Mouse (Mus musculus): ENCODE measurements around the gene Pdk2. TPM values are rescaled to one million over a fixed set of nuclear protein-coding genes. Genes with fewer than 3 reads are reported as not detected.

Pdk2 gene
- polyA plus RNA-seq, 1 experiment from 2014 or later: 16.2 TPM

DNA sequence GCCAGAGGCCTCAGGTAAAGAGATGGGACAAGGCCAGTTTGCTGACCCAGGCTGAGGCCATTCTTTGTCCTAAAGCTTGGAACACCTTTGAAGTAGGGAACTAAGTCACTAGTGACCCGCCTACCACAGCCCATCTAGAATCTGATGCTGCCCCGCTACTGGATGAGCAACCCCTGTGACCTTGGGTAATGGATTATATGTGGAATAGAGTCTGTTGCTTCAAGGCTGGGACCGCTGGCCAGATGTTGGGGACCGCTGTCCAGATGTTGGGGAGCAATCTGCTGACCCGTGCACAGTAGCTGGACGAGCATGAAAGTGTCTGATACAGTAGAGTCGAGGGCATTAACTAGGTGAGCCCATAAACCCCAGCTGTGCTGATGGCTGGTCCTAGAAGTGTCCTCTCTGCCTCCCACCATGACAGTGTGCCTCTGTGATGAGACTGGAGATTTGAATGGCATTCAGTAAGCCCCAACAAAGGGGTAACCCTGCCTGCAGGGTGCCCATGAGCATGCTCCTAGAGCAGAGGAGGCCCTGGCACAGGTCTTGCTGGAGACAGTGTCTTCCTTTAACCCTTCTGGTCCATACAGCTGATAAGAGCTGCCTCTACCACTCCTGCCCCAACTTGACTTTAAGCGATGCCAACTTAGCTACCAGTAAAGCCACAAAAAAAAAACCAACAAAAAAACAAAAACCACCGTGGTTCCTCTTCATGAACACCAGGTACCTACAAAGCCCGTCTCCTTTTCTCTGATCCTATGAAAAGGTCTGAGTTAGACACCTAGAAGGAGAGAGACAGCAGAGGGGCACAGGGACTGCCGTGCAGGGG lies 46.0 kb downstream of the Pdk2 start:
- ATAC-seq (no peak), DNase-seq (no peak)
- Histone ChIP-seq H3K9ac (replicated peaks) (peak overlapping the region; percentile 93), H3K4me3 (ENCODE audit: low read depth, low read length) (peak overlapping the region; percentile 89), H3K27ac (ENCODE audit: low read depth) (peak overlapping the region; percentile 39; the same call in 1 of the 2 replicates), H3K9me3 (ENCODE audit: low read length) (no peaks in the 10 kb centered on the region), H3K36me3 (replicated peaks; ENCODE audit: insufficient read depth, low read length) (peaks cover 29% of the 10 kb centered on the region), H3K4me2 (ENCODE audit: low read depth, low read length) (peak overlapping the region; percentile 88), H3K4me1 (ENCODE audit: insufficient read depth) (peaks cover 71% of the 10 kb centered on the region), H3K27me3 (ENCODE audit: insufficient read depth, low read length) (no peaks in the 10 kb centered on the region)
- TF ChIP-seq EP300 (IDR thresholded peaks at IDR 0.05; ENCODE audit: low read depth): no peak
- no peak for TF ChIP-seq CTCF (IDR thresholded peaks at IDR 0.05; ENCODE audit: low read depth)
- WGBS (ENCODE audit: insufficient replicate concordance): 54% methylated on average over 11 of the region's 11 CpGs

DNA sequence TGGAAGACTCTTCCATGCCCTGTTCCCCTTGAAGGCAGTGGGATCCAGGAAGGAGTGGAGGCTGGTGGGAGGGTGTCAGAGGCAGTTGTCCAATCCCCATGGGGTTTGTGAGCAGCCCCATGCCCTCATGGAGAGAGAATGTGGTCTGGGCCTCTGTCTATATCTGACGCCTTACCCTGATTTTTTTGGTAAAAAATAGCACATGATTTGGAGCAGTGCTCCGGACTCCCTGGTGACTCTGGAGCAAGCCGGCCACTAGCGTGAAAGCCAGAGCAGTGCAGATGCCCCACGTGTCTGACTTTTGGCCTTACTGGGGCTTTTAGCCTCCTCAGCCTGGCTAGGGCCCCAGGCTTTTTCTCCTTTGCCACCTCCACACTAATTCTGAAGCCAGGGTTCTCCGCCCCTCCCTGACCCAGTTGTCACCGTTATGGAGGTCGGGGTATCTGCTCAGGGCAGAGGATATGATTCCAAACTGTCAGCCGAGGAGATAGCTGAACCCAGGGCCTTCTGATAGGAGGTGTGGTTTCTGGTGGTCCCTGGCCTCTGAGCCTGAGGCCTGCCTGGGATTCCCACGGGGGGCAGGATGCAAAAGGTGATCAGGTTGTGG lies 46.8 kb downstream of the Pdk2 start:
- no peaks in the 10 kb centered on the region for H3K9me3 ChIP-seq (ENCODE audit: low read length)
- H3K4me2 ChIP-seq (ENCODE audit: low read depth, low read length): peak overlapping the region; percentile 88
- H3K4me3 ChIP-seq (ENCODE audit: low read depth, low read length): peak overlapping the region; percentile 89
- WGBS (ENCODE audit: insufficient replicate concordance): 42% methylated on average over 10 of the region's 10 CpGs
- no peak for ATAC-seq
- peak overlapping the region; percentile 52 for H3K27ac ChIP-seq (ENCODE audit: low read depth)
- no peaks in the 10 kb centered on the region for H3K27me3 ChIP-seq (ENCODE audit: insufficient read depth, low read length)
- TF ChIP-seq CTCF (IDR thresholded peaks at IDR 0.05; ENCODE audit: low read depth): no peak
- TF ChIP-seq EP300 (IDR thresholded peaks at IDR 0.05; ENCODE audit: low read depth): peak; percentile 32; the same call in 1 of the 2 replicates
- peaks cover 20% of the 10 kb centered on the region for H3K36me3 ChIP-seq (replicated peaks; ENCODE audit: insufficient read depth, low read length)
- H3K9ac ChIP-seq (replicated peaks): peak overlapping the region; percentile 93
- peaks cover 74% of the 10 kb centered on the region for H3K4me1 ChIP-seq (ENCODE audit: insufficient read depth)
- no peak for DNase-seq

DNA sequence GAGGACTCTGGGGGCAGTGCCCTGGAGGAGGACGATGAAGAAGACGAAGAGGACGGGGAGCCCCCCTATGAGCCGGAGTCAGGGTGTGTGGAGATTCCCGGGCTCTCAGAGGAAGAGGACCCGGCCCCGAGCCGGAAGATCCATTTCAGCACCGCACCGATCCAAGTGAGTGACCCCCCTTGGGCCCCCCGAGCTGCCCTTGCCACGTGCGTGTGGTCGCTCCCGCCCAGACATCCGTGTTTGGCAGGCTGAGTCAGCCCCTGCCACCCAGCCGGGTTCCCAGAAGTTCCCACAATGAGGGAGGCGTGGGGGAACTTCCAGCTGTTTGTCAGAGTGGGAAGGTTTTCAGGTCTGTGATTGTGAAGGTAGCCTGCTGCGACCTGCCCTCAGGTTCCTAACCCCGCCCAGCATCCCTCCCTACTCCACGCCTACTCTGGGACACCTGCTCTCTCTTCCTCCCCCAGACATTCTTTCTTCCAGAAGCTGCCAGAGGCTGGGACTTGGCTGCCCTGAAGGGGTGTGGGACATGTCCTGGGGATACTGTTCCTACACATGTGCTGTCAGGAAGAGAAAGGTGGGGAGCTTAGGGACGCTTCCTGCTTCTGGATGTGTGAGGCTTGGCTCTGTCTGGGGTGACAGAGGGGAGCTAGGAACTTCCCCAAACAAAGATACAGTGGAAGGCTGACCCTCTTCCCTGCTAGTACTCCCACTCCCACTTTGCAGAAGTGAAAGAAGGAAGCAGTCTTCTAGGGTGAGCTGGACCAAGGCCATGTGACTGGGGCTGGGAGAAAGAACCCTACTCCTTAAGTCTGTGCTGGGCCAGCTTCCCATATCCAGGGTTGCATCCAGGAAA lies 48.2 kb downstream of the Pdk2 start:
- 4% methylated on average over 22 of the region's 22 CpGs for WGBS (ENCODE audit: insufficient replicate concordance)
- H3K9me3 ChIP-seq (ENCODE audit: low read length): no peaks in the 10 kb centered on the region
- H3K36me3 ChIP-seq (replicated peaks; ENCODE audit: insufficient read depth, low read length): peaks cover 16% of the 10 kb centered on the region; the same call in 1 of the 2 replicates
- DNase-seq (peak; percentile 63), ATAC-seq (no peak)
- H3K4me1 ChIP-seq (ENCODE audit: insufficient read depth): peaks cover 74% of the 10 kb centered on the region
- H3K9ac ChIP-seq (replicated peaks): peak overlapping the region; percentile 93
- TF ChIP-seq CTCF (IDR thresholded peaks at IDR 0.05; ENCODE audit: low read depth) (no peak), EP300 (IDR thresholded peaks at IDR 0.05; ENCODE audit: low read depth) (no peak)
- H3K4me3 ChIP-seq (ENCODE audit: low read depth, low read length): peak overlapping the region; percentile 89
- H3K4me2 ChIP-seq (ENCODE audit: low read depth, low read length): peak overlapping the region; percentile 88
- no peaks in the 10 kb centered on the region for H3K27me3 ChIP-seq (ENCODE audit: insufficient read depth, low read length)
- peak overlapping the region; percentile 83 for H3K27ac ChIP-seq (ENCODE audit: low read depth)

DNA sequence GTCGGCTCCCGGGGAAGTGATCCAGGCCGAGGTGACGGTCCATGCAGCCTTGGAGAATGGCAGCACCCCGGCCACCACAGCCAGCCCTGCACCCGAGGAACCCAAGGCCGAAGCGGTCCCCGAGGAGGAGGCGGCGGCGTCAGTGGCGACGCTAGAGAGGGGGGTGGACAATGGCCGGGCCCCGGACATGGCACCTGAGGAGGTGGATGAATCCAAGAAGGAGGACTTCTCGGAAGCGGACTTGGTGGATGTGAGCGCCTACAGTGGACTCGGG lies 48.7 kb downstream of the Pdk2 start:
- peaks cover 78% of the 10 kb centered on the region for H3K4me1 ChIP-seq (ENCODE audit: insufficient read depth)
- ATAC-seq (no peak), DNase-seq (peak; percentile 49)
- H3K9ac ChIP-seq (replicated peaks): peak overlapping the region; percentile 93
- WGBS (ENCODE audit: insufficient replicate concordance): 2% methylated on average over 20 of the region's 20 CpGs
- H3K4me3 ChIP-seq (ENCODE audit: low read depth, low read length): peak overlapping the region; percentile 89
- peak overlapping the region; percentile 83 for H3K27ac ChIP-seq (ENCODE audit: low read depth)
- TF ChIP-seq CTCF (IDR thresholded peaks at IDR 0.05; ENCODE audit: low read depth) (no peak), EP300 (IDR thresholded peaks at IDR 0.05; ENCODE audit: low read depth) (no peak)
- H3K36me3 ChIP-seq (replicated peaks; ENCODE audit: insufficient read depth, low read length): peaks cover 16% of the 10 kb centered on the region; the same call in 1 of the 2 replicates
- H3K4me2 ChIP-seq (ENCODE audit: low read depth, low read length): peak overlapping the region; percentile 88
- no peaks in the 10 kb centered on the region for H3K9me3 ChIP-seq (ENCODE audit: low read length)
- no peaks in the 10 kb centered on the region for H3K27me3 ChIP-seq (ENCODE audit: insufficient read depth, low read length)

DNA sequence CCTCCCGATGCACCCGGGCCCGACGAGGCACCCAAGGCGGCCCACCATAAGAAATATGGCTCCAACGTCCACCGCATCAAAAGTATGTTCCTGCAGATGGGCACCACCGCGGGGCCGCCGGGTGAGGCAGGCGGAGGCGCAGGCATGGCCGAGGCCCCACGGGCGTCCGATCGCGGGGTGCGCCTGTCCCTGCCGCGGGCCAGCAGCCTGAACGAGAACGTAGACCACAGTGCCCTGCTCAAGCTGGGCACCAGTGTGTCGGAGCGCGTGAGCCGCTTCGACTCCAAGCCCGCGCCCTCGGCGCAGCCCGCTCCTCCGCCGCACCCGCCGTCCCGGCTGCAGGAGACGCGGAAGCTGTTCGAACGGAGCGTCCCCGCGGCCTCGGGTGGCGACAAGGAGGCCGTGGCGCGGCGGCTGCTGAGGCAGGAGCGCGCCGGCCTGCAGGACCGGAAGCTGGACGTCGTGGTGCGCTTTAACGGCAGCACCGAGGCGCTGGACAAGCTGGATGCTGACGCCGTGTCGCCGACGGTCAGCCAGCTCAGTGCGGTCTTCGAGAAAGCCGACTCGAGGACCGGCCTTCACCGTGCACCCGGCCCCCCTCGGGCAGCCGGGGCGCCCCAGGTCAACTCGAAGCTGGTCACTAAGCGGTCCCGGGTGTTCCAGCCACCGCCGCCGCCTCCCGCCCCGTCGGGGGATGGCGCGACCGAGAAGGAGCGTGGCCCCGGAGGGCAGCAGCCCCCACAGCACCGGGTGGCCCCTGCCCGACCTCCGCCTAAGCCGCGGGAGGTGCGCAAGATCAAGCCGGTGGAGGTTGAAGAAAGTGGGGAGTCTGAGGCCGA lies 49.3 kb downstream of the Pdk2 start:
- DNase-seq: peak; percentile 71
- Histone ChIP-seq H3K4me1 (ENCODE audit: insufficient read depth) (peaks cover 76% of the 10 kb centered on the region), H3K27me3 (ENCODE audit: insufficient read depth, low read length) (no peaks in the 10 kb centered on the region), H3K9me3 (ENCODE audit: low read length) (no peaks in the 10 kb centered on the region), H3K4me3 (ENCODE audit: low read depth, low read length) (peak overlapping the region; percentile 89), H3K4me2 (ENCODE audit: low read depth, low read length) (peak overlapping the region; percentile 88), H3K9ac (replicated peaks) (peak overlapping the region; percentile 93), H3K36me3 (replicated peaks; ENCODE audit: insufficient read depth, low read length) (peaks cover 12% of the 10 kb centered on the region; the same call in 1 of the 2 replicates), H3K27ac (ENCODE audit: low read depth) (peak overlapping the region; percentile 83)
- under 1% methylated on average over 84 of the region's 99 CpGs for WGBS (ENCODE audit: insufficient replicate concordance)
- peak; percentile 14 for ATAC-seq
- TF ChIP-seq EP300 (IDR thresholded peaks at IDR 0.05; ENCODE audit: low read depth): no peak
- no peak for TF ChIP-seq CTCF (IDR thresholded peaks at IDR 0.05; ENCODE audit: low read depth)
